Mouse (Mus musculus) brain, embryonic 14.5 days (tissue): ENCODE data around the gene Ncs1.

Experiments
- CTCF ChIP-seq: fragments of 200-500 bp; IDR thresholded peaks from 2 replicates; pipeline ENCODE4 v1.5.1; 2012; ENCODE audit warnings: inconsistent platforms, mild to moderate bottlenecking, moderate library complexity, borderline replicate concordance; ENCODE audit not compliant: insufficient read depth, insufficient read length; ENCODE audit errors: extremely low read depth
- POLR2A ChIP-seq: fragments of 200-500 bp; IDR thresholded peaks from 2 replicates; pipeline ENCODE4 v1.6.1; 2012; ENCODE audit warnings: mild to moderate bottlenecking, inconsistent platforms, borderline replicate concordance; ENCODE audit not compliant: poor library complexity, insufficient read depth, insufficient read length, severe bottlenecking; ENCODE audit errors: extremely low read depth

DNA sequence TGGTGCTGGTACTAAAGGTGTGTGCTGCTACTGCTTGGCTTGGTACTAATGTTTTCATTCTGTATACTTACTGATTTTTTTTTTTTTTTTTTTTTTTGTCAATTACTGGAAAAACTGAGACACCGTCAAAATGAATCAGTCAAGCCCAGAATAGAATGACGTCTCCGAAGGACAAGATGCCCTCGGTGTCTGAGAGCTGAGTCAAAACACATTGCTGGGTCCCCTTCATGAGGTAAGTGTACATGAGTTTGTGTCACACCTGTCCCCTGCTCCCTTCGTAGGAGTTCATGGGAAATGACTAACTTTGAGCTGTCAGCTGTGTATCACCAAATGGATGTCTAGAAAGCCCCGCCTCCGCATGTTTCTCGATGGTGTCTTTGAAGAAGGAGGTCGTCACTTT is 57.6 kb downstream of the Ncs1 start:
- TF ChIP-seq POLR2A = no peak
- TF ChIP-seq CTCF = no peak
